ENCODE assay signal across 12 mouse cellular contexts in genomic region chr5:74949298-74949697, GRCm38 (mm10).
"Had no signal": no experiment of that assay in that cellular context is flagged by ENCODE, and none has a peak within 500 bp of the region (broad histone marks: within the 10 kb centered on the region; RNA-seq: fewer than 3 reads in every experiment).

No protein-coding gene starts in this region.

- H3K36me3 ChIP-seq: limb, embryonic 15.5 days; liver, embryonic 12.5 days; midbrain, embryonic 13.5 days; neural tube, embryonic 15.5 days had no signal

- DNase-seq: kidney, adult 11 months; kidney, adult 9 months; lung, embryonic 14.5 days; lung, postnatal 14 days; thymus, postnatal 4 days had no signal

- H3K9ac ChIP-seq: limb, embryonic 15.5 days; liver, embryonic 12.5 days; lung, embryonic 14.5 days; midbrain, embryonic 13.5 days; neural tube, embryonic 15.5 days had no signal

- H3K4me3 ChIP-seq: limb, embryonic 15.5 days; liver, embryonic 12.5 days; midbrain, embryonic 13.5 days; myocyte; neural tube, embryonic 15.5 days had no signal

- H3K9me3 ChIP-seq: limb, embryonic 15.5 days; liver, embryonic 12.5 days; midbrain, embryonic 13.5 days; neural tube, embryonic 15.5 days had no signal

- H3K4me1 ChIP-seq: liver, embryonic 12.5 days; midbrain, embryonic 13.5 days had no signal

- H3K27ac ChIP-seq: kidney, postnatal 0 days; limb, embryonic 15.5 days; liver, embryonic 12.5 days; midbrain, embryonic 13.5 days; neural tube, embryonic 15.5 days had no signal

- H3K27me3 ChIP-seq: limb, embryonic 15.5 days had no signal

- H3K4me2 ChIP-seq: limb, embryonic 15.5 days; liver, embryonic 12.5 days; lung, embryonic 14.5 days; midbrain, embryonic 13.5 days; neural tube, embryonic 15.5 days had no signal

- ATAC-seq: inflammation-experienced regulatory T-cells, adult 6 months; liver, embryonic 12.5 days; midbrain, embryonic 13.5 days had no signal
